Comparison of ENCODE assay signal across 22 mouse cellular contexts in the genomic region with DNA sequence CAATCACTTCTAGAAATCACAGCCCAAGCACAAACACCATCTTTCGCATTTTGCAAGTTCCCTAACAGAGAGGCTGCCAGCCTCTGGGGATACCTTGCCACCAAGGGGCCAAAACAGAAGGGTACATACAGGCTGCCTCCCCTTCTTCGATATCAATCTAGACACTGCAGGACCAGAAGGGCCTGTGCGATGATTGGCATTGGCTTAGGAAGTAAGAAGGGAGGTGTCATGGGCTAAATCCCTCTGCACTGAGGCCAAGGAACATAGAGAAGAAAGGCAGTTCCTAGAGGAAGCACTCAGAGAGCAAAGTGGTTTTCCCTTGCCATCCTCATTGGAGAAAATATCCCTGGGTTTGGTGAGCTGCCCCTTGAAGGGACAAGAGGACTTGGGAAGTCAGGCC.
"Had no signal": no experiment of that assay in that cellular context is flagged by ENCODE, and none has a peak within 500 bp of the region (broad histone marks: within the 10 kb centered on the region; RNA-seq: fewer than 3 reads in every experiment).

No protein-coding gene starts in this region.

- H3K27me3 ChIP-seq: kidney, embryonic 15.5 days; limb, embryonic 15.5 days; midbrain, embryonic 12.5 days; midbrain, embryonic 15.5 days; neural tube, embryonic 12.5 days; neural tube, embryonic 15.5 days had no signal

- DNase-seq: kidney, postnatal 10 days; kidney, postnatal 36 days; layer of hippocampus, postnatal 36 days; lung, embryonic 14.5 days; right cerebral cortex, adult 18-20 months; right cerebral cortex, postnatal 14 days; right cerebral cortex, postnatal 4 days; thymus, adult 2 months; thymus, postnatal 14 days; thymus, postnatal 4 days had no signal

- ATAC-seq: liver, postnatal 0 days; lung, postnatal 0 days; midbrain, embryonic 15.5 days had no signal

- H3K4me3 ChIP-seq: kidney, embryonic 15.5 days; limb, embryonic 15.5 days; midbrain, embryonic 12.5 days; midbrain, embryonic 15.5 days; neural tube, embryonic 12.5 days; neural tube, embryonic 15.5 days had no signal

- H3K9me3 ChIP-seq: kidney, embryonic 15.5 days; limb, embryonic 15.5 days; midbrain, embryonic 12.5 days; midbrain, embryonic 15.5 days; neural tube, embryonic 12.5 days; neural tube, embryonic 15.5 days had no signal

- H3K36me3 ChIP-seq: kidney, embryonic 15.5 days; midbrain, embryonic 12.5 days; midbrain, embryonic 15.5 days; neural tube, embryonic 15.5 days had no signal

- H3K4me2 ChIP-seq: kidney, embryonic 15.5 days; limb, embryonic 15.5 days; liver, embryonic 11.5 days; lung, embryonic 14.5 days; midbrain, embryonic 12.5 days; midbrain, embryonic 15.5 days; neural tube, embryonic 12.5 days; neural tube, embryonic 15.5 days had no signal

- H3K9ac ChIP-seq: kidney, embryonic 15.5 days; limb, embryonic 15.5 days; liver, embryonic 14.5 days; liver, postnatal 0 days; lung, embryonic 14.5 days; midbrain, embryonic 12.5 days; midbrain, embryonic 15.5 days; neural tube, embryonic 12.5 days; neural tube, embryonic 15.5 days had no signal

- H3K27ac ChIP-seq: kidney, embryonic 15.5 days; limb, embryonic 15.5 days; liver, embryonic 14.5 days; macrophage; midbrain, embryonic 12.5 days; midbrain, embryonic 15.5 days; neural tube, embryonic 12.5 days; neural tube, embryonic 15.5 days; stomach, postnatal 0 days had no signal

- H3K4me1 ChIP-seq: midbrain, embryonic 12.5 days; midbrain, embryonic 15.5 days; neural tube, embryonic 12.5 days had no signal
